Mouse (Mus musculus) neural tube, embryonic 15.5 days (tissue): ENCODE results near the gene Gm44511. TPM values are rescaled to one million over a fixed set of nuclear protein-coding genes. Genes with fewer than 3 reads are reported as not detected.
A peak's percentile ranks its signal among the peaks of the same experiment; 100 is the strongest.
"Not testable (repeated sequence)": the region's sequence is repeated elsewhere in the genome, so short reads cannot be mapped to it uniquely, and the experiment has no call there.

ENCODE experiments used
- ATAC-seq: fragments of 200-750 bp; cut with Nextera tagmentation; 2 replicates; pipeline ENCODE4 v1.8.0; 2017; ENCODE audit warnings: mild to moderate bottlenecking, moderate TSS enrichment, moderate library complexity; ENCODE audit not compliant: low FRiP score
- H3K27ac ChIP-seq: fragments of 300-500 bp; sonication (generic); replicated peaks from 2 replicates; pipeline ENCODE4 v1.5.1; 2015; ENCODE audit warnings: mild to moderate bottlenecking, inconsistent platforms
- H3K27me3 ChIP-seq: fragments of 300-500 bp; sonication (generic); replicated peaks from 2 replicates; pipeline ENCODE4 v1.6.1; 2015; ENCODE audit warnings: inconsistent platforms
- H3K36me3 ChIP-seq: fragments of 300-500 bp; sonication (generic); 2 replicates; pipeline ENCODE4 v1.6.1; 2015; ENCODE audit warnings: inconsistent platforms
- H3K4me1 ChIP-seq: fragments of 300-500 bp; sonication (generic); 2 replicates; pipeline ENCODE4 v1.6.1; 2015; ENCODE audit warnings: inconsistent platforms
- H3K4me2 ChIP-seq: fragments of 300-500 bp; sonication (generic); 2 replicates; pipeline ENCODE4 v1.6.1; 2015; ENCODE audit warnings: inconsistent platforms, mild to moderate bottlenecking, moderate library complexity
- H3K4me3 ChIP-seq: fragments of 300-500 bp; sonication (generic); replicated peaks from 2 replicates; pipeline ENCODE4 v1.5.1; 2015; ENCODE audit warnings: mild to moderate bottlenecking, inconsistent platforms
- H3K9ac ChIP-seq: fragments of 300-500 bp; sonication (generic); replicated peaks from 2 replicates; pipeline ENCODE4 v1.6.1; 2015; ENCODE audit warnings: mild to moderate bottlenecking, inconsistent platforms
- H3K9me3 ChIP-seq: fragments of 300-500 bp; sonication (generic); replicated peaks from 2 replicates; pipeline ENCODE4 v1.6.1; 2016; ENCODE audit warnings: inconsistent platforms
- WGBS: fragments of 180-500 bp; shearing (Covaris S2); methylation state at CpG from one replicate; pipeline ENCODE4 v1.1.7; 2015; ENCODE audit warnings: mixed read lengths; 5-methylcytosine and 5-hydroxymethylcytosine counted together
- polyA plus RNA-seq: library from polyadenylated mRNA; unstranded; fragments of >200 nt; fragmentation: Nextera tagmentation; extraction: Ambion mirVana; gene quantifications from 2 replicates; pipeline ENCODE4 v1.2.1, GENCODE M21; 2015

The Gm44511 gene
- polyA plus RNA-seq, 1 experiment from 2014 or later = not detected

DNA sequence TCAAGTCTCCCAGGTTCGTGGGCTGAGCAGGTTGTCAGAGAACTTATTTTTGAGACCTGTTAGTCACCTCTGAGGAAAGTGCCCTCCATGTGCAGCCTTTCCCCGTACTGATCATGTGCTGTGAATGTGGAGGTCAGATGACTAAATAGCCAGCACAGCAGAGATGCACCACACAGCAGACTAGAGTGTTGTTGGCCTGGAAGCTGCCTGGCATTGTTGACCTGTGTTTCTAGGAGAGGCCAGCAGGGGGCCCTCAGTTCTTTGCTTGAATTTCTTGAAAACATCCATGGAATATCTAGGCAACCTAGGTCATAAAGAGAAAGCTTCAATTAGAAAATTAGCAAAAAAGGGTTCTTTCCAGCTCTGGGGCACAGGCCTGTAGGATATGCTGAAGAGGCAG is 23.8 kb upstream of the Gm44511 start:
- no peak overlapping the region for H3K9ac ChIP-seq
- 45% methylated on average over 2 of the region's 2 CpGs for WGBS
- H3K4me1 ChIP-seq = 0 out of 2 replicates have a peak, but pooled peaks cover 6% of the 10 kb centered on the region
- H3K36me3 ChIP-seq = no peaks in the 10 kb centered on the region
- H3K27ac ChIP-seq = no peak overlapping the region
- H3K27me3 ChIP-seq = no peaks in the 10 kb centered on the region
- no peak overlapping the region for H3K4me3 ChIP-seq
- peak; percentile 20; the same call in 1 of the 2 replicates for ATAC-seq
- H3K9me3 ChIP-seq = no peaks in the 10 kb centered on the region
- no peak overlapping the region for H3K4me2 ChIP-seq

- no peak for ATAC-seq
- Histone ChIP-seq H3K4me2 (no peak overlapping the region), H3K4me3 (no peak overlapping the region), H3K9ac (no peak overlapping the region), H3K4me1 (peaks cover 11% of the 10 kb centered on the region), H3K36me3 (no peaks in the 10 kb centered on the region), H3K27ac (no peak overlapping the region), H3K9me3 (no peaks in the 10 kb centered on the region), H3K27me3 (no peaks in the 10 kb centered on the region)
- 91% methylated on average over 4 of the region's 4 CpGs for WGBS
These were observed 21.3 kb upstream of the Gm44511 start for GRCm38 (mm10) chr6:128847401-128847800.

DNA sequence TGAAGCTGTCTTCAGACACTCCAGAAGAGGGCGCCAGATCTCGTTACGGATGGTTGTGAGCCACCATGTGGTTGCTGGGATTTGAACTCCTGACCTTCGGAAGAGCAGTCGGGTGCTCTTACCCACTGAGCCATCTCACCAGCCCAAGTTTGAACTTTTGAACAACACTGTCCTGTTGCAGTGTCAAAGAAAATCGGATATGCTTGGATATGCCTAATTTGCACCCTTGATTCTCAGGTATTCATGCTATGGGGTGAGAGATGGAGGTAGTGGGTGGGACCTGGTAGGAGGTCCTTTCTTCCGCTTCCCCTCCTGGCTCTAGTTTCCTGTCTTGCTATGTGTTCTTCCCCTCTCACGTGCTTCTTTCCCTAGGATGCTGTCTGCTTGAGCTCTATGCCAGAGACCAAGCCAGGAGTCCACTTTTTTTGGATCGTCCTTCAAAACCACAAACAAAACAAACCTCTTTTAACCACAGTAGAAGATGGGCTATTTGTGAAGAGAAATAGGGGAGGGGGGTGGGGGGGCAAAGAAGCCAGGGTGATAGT is 20.0 kb upstream of the Gm44511 start:
- no peak overlapping the region for H3K27ac ChIP-seq
- no peak overlapping the region for H3K4me3 ChIP-seq
- H3K36me3 ChIP-seq = no peaks in the 10 kb centered on the region
- no peaks in the 10 kb centered on the region for H3K27me3 ChIP-seq
- ATAC-seq = no peak
- WGBS = 70% methylated on average over 6 of the region's 9 CpGs
- H3K9me3 ChIP-seq = no peaks in the 10 kb centered on the region
- peaks cover 18% of the 10 kb centered on the region for H3K4me1 ChIP-seq
- no peak overlapping the region for H3K4me2 ChIP-seq
- H3K9ac ChIP-seq = no peak overlapping the region

DNA sequence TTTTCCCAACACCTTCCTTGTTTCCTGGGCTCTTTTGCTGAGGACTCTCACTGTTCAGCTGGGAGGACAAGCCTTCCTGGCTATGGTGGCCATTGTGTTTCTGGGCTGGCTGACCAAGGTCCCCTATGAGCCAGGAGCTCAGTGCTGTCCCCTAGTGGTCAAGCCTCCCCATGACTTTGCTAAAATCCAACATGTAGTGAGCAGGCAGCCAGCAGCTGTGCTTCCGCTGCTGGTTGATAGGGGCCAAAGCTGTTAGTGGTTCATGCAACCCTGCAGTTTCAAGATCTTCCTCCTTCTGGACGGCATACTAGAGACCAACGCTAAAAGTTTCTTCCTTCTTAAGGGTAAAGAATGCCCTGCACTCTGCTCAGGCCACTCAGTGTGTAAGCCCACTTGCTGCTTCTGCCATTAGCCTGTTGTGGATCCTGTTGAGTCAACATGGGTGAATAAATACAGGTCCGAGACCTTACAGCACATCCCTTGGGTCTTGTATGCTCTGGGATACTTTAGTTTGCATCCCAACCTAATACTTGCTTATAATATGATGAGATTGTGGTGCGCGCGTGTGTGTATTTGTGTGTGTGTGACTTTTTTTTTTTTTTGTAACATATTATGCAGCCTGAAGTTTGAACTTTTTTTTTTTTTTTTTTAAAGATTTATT is 19.3 kb upstream of the Gm44511 start:
- no peak overlapping the region for H3K4me3 ChIP-seq
- peak overlapping the region; percentile 9; the same call in 1 of the 2 replicates for H3K4me2 ChIP-seq
- ATAC-seq = no peak
- 34% methylated on average over 7 of the region's 7 CpGs for WGBS
- H3K27ac ChIP-seq = 0 out of 2 replicates have a peak overlapping the region, but pooled peaks have one; percentile 37
- no peaks in the 10 kb centered on the region for H3K27me3 ChIP-seq
- H3K9ac ChIP-seq = no peak overlapping the region
- no peaks in the 10 kb centered on the region for H3K9me3 ChIP-seq
- H3K36me3 ChIP-seq = no peaks in the 10 kb centered on the region
- peaks cover 18% of the 10 kb centered on the region for H3K4me1 ChIP-seq

DNA sequence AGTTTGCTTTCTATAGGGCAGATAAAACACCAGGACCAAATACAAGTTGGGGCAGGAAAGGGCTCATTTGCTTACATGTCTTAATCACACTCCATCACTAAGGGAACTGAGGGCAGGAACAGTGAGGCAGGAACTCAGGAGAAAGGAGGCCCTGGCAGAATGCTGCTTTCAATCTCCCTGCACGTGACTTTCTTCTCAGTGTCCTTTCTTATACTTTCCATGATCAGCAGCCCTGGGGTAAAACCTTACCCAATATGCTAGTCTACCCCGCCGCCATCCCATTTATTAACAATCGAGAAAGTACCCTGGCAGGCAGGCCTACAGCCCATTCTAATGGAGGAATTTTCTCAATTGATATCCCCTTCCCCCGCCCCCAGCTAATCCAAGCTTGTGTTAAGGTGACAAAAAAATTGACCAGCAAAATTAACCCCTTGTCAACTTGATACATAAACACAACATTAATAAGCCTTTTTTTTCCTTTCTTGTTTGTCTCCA is 18.5 kb upstream of the Gm44511 start:
- Histone ChIP-seq H3K4me1 (peaks cover 21% of the 10 kb centered on the region), H3K4me2 (peak overlapping the region; percentile 69), H3K27me3 (no peaks in the 10 kb centered on the region), H3K9me3 (no peaks in the 10 kb centered on the region), H3K27ac (no peak overlapping the region), H3K36me3 (no peaks in the 10 kb centered on the region), H3K9ac (0 out of 2 replicates have a peak overlapping the region, but pooled peaks have one; percentile 14), H3K4me3 (peak overlapping the region; percentile 93)
- ATAC-seq = no peak
- WGBS = 88% methylated on average over 5 of the region's 5 CpGs

DNA sequence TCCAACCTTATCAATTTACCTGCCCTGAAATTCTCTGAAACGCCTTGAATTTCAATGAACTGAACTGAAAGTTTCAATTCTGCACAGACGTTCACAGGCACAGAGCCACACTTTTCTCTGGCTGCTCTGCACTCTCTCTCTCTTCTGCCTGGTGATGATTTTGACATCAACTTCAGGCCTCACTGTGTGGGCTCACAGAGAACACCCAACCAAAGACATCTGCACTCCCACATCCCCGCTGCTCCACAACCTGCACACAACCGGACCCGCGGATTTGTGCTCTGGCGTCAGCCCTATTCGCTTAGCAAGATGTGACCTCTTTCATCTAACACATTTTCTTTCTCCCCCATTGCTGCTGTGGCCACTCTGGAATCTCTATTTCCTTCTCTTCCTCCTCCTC is 18.0 kb upstream of the Gm44511 start:
- Histone ChIP-seq H3K9ac (0 out of 2 replicates have a peak overlapping the region, but pooled peaks have one; percentile 14), H3K4me2 (peak overlapping the region; percentile 69), H3K4me1 (peaks cover 24% of the 10 kb centered on the region), H3K9me3 (no peaks in the 10 kb centered on the region), H3K36me3 (no peaks in the 10 kb centered on the region), H3K27ac (0 out of 2 replicates have a peak overlapping the region, but pooled peaks have one; percentile 91), H3K27me3 (no peaks in the 10 kb centered on the region), H3K4me3 (peak overlapping the region; percentile 93)
- no peak for ATAC-seq
- WGBS = 35% methylated on average over 8 of the region's 8 CpGs

DNA sequence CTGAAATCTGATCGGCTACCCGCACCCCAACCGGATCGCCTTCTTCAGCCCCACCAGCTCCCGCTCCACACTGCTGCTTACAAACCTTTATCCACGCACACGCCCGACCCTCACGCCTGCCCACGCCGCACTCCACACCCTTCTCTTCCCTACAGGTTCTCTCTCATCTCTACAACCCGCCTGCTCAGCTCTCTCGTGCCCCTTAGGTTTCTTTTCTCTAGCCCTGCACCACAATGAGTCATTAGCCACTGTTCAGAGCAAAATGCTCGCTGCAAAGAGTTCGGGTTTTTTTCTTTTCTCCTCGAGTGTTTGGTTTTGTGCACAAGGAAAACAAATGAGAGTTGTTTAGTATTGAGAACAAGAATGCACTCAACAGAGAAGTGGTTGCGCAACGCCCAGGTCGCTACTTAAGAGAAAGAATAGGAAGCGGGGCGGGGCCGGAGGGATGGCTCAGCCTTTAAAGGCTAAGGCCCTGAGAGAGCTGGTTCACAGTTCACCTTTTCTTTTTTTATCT is 17.4 kb upstream of the Gm44511 start:
- WGBS = under 1% methylated on average over 22 of the region's 22 CpGs
- H3K9me3 ChIP-seq = no peaks in the 10 kb centered on the region
- H3K36me3 ChIP-seq = no peaks in the 10 kb centered on the region
- H3K4me1 ChIP-seq = peaks cover 24% of the 10 kb centered on the region
- peak overlapping the region; percentile 91 for H3K27ac ChIP-seq
- peak overlapping the region; percentile 93 for H3K4me3 ChIP-seq
- H3K4me2 ChIP-seq = peak overlapping the region; percentile 69
- H3K9ac ChIP-seq = peak overlapping the region; percentile 76
- H3K27me3 ChIP-seq = no peaks in the 10 kb centered on the region
- peak; percentile 52 for ATAC-seq

DNA sequence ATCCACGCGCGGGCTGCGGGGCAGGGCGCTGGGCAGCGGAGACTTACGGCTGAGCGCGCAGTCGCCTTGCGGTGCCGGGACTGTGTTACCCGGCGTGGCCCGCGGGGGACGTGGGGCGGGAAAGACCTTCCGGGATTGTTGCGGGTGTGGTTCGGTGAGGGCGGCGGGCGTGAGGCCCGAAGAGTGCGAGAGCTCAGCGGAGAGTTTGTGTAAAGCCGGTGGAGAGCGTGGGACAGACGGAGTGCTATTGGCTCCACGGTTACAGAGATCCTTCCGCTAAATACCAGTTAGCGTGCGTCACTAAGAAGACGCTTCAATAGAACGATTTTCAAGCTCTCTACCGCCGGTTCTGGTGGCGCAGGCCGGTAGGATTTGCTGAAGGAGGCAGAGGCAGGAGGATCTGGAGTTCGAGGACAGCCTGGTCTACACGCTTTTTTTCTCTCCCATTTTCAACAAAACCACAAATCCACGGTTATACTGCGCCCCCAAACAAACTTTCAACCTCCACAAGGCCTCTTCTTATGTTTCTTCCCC is 16.9 kb upstream of the Gm44511 start:
- Histone ChIP-seq H3K4me2 (peak overlapping the region; percentile 69), H3K4me1 (peaks cover 24% of the 10 kb centered on the region), H3K4me3 (peak overlapping the region; percentile 93), H3K36me3 (no peaks in the 10 kb centered on the region), H3K27ac (peak overlapping the region; percentile 95), H3K9me3 (no peaks in the 10 kb centered on the region), H3K27me3 (no peaks in the 10 kb centered on the region), H3K9ac (peak overlapping the region; percentile 76)
- peak; percentile 84 for ATAC-seq
- WGBS = under 1% methylated on average over 41 of the region's 44 CpGs

- Histone ChIP-seq H3K9ac (peak overlapping the region; percentile 73), H3K4me1 (peaks cover 26% of the 10 kb centered on the region), H3K4me3 (peak overlapping the region; percentile 93), H3K36me3 (no peaks in the 10 kb centered on the region), H3K27me3 (no peaks in the 10 kb centered on the region), H3K4me2 (peak overlapping the region; percentile 69), H3K9me3 (no peaks in the 10 kb centered on the region), H3K27ac (peak overlapping the region; percentile 95)
- WGBS = 1% methylated on average over 20 of the region's 20 CpGs
- ATAC-seq = no peak
These were observed 16.3 kb upstream of the Gm44511 start for GRCm38 (mm10) chr6:128842356-128842944.

DNA sequence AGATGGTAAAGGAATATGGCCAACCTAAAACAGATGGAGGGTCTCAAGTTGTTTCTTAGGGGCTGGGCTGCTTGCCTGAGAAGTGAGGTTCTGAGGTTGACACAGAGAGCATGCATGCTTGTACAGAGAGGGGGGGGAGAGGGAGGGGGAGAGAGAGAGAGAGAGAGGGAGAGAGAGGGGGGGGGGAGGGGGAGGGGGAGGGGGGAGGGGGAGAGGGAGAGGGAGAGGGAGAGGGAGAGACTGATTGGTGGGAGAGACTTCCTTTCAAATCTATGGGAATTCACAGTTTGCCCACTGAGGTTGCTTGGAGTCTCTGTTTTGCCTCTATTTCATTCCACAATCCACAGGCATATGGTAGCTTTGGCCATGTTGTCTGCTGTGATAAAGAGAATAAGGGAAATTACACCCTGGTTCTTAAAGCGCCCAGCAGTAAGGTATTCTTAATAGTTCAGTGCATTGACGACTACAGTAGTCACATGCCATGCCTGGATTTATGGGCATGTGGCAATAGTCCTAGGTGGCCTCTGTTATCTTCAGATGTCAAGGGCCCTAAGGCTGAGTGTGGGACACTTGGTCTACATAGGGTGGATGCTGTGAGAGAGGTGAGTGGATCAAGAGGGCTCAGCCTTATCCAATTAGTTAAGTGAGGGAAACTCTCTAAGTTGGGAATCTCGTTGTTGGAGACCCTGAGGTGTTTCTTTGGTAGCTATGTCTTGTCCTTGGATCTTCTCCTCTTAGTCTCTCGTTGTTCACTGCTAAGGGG is 15.4 kb upstream of the Gm44511 start:
- peak overlapping the region; percentile 69 for H3K4me2 ChIP-seq
- H3K4me3 ChIP-seq = peak overlapping the region; percentile 93
- H3K9me3 ChIP-seq = no peaks in the 10 kb centered on the region
- no peaks in the 10 kb centered on the region for H3K27me3 ChIP-seq
- peak overlapping the region; percentile 73 for H3K9ac ChIP-seq
- H3K36me3 ChIP-seq = no peaks in the 10 kb centered on the region
- peaks cover 33% of the 10 kb centered on the region for H3K4me1 ChIP-seq
- 50% methylated on average over 4 of the region's 4 CpGs for WGBS
- ATAC-seq = no peak
- H3K27ac ChIP-seq = 0 out of 2 replicates have a peak overlapping the region, but pooled peaks have one; percentile 18

DNA sequence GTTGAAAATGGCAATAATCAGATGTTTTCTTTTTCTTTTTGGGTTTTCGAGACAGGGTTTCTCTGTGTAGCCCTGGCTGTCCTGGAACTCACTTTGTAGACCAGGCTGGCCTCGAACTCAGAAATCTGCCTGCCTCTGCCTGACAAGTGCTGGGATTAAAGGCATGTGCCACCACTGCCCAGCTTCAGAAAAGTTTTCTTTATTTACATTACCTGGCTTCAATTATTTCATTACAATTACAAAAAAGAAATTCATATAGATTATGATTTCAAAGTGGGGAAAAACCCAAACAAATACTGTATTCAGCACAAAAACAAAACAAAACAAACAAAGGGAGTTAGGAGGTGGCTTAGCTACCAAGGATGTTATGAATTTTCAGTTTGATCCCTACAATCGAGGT is 14.6 kb upstream of the Gm44511 start:
- not testable (repeated sequence) for H3K36me3 ChIP-seq, H3K4me2 ChIP-seq, H3K9ac ChIP-seq, H3K4me3 ChIP-seq, H3K27me3 ChIP-seq, H3K9me3 ChIP-seq, H3K27ac ChIP-seq, ATAC-seq
- peaks cover 33% of the 10 kb centered on the region for H3K4me1 ChIP-seq
- WGBS = 88% methylated on average over 3 of the region's 3 CpGs
